Mouse (Mus musculus) thymus, postnatal 10 days (tissue): ENCODE measurements at regions not wholly inside any gene's neighbourhood (a gene's known extent, or its start where the extent isn't known, plus 50 kb on each side); places are given as distances from the start of the nearest gene placed in this dataset.

ENCODE experiments used
- DNase-seq, 2 experiments: peaks; one replicate each; pipeline ENCODE4 v3.0.0; 2021; ENCODE audit warnings: low spot score in 2 of 2

DNA sequence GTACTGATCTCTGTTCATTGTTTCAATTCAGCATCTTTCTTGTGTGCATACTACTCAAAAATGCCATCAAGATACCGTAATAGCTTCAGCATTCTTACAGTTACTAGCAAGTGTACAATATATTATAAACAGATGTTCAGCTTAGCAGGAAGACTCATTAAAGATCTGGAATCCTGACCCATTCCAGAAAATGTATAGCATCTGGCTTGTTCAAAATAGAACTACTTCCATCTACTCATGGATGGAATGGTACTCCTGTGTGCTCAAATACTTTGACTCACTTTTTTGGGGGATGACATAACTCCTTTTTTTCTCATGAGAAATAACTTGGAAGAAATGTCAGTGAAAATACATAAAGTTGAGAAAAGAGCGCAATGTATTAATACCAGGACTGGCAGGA is 291.2 kb upstream of the Manea start:
- DNase-seq: no peak

DNA sequence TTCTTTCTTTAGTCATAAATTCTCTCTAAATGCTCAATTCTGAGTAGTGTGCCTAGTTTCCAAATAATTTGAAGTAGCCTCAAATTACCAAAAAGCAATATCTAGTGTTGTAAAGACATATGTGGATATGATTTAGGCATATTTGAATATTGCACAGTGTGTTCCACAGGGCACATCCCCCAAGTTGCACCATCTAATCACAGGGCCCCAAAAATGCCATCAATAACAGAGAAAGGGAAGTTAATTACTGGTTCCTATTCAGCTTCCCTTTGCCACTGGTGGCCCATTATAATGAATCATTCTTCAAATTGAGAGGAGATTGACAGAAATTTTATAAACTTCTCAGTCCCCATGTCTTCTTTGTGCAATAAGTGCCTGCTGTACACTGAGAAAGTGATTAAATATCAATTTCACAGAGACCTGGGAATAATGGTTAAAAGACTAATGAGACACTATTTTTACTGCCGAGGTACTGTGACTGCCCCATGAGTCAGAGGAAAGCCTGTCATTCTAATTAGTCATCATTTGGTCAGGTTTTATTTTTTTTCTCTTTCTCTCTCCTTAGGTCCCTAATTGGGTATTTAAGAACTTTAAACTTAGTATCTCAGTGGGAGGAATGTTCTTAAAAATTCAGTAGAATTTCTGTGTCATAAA is 284.0 kb upstream of the Manea start:
- no peak for DNase-seq

DNA sequence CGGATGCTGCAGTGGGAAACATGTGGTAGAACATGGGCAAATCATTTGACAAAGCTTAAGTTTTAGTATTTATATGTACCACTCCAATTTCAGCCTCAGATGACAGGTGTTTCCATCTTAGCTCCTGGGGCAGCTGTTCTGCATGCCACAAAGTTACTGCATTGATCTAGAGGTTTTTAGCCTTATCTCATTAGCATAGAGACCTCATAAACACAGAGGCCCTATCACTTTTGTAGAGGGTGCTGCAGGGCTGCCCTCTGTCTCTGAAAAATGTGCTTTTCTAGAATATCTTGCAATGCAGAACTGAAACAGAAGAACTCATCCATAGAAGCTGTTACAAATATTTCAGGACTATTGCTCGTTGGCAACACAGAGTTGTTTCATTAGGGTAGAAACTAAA is 283.0 kb upstream of the Manea start:
- DNase-seq: no peak

DNA sequence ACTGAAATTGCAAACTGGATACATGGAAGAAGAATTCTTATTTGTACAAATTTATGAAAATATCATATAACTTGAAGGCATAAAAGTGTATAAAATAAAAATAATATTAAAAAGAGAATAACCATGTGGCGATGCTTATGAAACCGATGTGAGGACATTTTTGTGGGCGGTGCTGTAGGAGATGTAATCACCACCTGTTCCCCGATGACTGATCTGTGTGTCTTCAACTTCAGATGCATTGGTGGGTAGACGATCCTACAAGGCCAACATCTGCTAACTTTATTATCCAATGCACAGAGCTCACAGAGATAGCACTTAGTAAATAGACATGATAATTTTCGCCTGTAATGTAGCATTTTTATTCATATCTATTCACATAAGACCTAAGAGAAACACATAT is 281.1 kb upstream of the Manea start:
- no peak for DNase-seq

DNA sequence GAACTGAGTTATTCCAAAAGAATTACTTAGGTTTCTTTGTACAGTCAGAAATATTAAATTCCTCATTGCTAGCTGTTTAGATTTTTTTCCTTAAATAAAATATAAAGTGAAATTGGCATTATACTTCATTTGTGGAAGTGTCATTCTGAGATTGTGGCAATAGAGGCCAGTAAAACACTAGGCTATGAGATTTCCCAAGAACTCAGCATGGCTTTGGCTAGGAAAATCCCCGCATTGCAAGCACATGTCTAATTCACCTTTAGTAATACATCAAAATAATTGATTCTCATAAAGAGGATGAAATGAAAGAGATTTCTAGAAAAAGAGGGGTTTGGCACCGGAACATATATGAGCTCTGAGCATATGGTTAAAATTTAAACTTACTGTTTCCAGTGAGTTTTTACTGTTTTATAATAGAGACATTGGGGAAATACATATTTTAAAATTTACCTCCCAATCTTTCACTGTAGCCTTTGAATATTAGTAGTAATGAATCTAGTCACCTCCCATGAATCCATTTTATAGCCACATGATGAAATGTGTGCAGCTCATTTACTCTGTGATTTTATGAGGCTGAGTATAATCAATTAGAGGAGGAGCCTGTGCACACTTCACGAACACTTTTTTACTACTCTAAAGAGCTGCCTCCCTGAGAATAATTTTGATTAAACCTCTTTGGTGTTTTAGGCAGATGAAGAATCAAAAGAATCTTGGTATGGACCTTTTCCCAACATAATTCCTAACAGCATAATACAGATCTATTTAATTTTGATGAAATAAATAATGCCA is 242.6 kb upstream of the Manea start:
- DNase-seq: no peak

DNA sequence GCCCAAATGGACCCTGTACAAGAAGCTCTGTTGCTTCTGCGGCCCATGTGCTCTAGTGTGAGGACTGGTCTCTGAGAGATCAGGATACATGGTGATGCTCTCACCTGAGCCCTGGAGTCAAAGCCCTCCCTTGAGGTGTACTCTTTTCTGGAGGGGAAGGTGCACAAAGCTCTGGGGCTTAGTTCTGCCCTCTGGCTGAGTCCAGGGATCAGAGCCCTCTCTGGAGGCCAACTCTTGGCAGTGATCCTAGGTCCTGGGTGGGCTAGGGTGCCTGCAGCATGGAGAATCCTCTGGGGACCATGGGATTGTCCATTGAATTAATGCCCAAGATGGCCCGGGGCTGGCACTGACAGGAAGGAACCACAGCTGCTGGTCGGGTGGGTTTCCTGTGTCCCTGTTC is 209.0 kb upstream of the Manea start:
- no peak for DNase-seq

DNA sequence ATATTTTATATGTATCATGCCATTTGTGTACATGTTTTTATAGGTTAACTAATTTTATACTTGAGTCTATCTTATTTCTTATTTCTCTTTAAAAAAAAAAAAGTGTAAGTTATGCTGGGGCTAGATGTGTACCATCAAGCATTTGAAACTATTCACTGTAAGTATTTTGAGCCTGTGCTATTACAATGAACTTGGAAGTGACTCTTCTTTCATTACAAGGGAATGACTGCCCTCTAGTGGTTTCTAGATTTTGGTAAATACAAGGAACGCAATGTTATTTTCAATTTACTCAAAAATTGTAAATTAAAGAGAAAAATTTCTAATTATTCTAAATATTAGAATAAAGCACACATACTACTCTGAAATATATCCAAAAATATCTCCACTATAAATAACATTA is 197.1 kb upstream of the Manea start:
- peak in 1 of 2 experiments; percentile 3 for DNase-seq

DNA sequence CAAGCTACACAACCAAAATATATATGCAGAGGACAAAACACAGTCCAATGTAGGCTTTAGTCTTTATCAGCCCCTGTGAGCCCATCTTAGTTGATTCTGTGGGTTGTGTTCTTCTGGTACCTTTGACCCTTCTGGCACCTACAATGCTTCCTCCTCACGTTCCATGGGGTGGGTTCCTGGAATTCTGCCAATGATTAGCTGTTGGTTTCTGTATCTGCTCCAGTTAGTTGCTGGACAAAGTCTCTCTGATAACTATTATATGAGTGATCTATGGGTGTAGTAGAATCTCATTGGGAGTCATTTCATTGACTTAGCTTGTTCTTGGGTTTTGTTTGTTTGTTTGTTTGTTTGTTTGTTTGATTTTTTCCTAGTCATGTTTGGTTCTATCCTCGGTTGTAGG is 195.8 kb upstream of the Manea start:
- DNase-seq: no peak

DNA sequence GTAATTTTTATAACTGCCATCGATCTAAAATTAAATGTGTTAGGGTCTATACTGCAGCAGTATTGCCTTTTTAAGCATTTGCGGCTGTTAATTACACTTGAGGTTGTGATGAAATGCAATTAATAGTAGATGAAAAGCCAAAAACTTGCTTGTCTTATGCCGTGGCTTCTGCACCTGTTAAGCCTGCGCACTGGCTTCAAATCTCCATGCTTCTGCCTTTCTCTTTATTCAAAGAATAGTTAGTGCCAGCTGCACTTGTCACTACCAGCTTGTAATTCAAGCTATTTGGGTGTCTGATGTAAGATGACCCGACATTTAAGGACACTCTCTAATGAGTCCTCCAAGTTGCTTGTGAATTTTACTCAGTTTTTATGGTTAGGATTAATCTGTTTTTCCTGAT is 161.3 kb upstream of the Manea start:
- no peak for DNase-seq

DNA sequence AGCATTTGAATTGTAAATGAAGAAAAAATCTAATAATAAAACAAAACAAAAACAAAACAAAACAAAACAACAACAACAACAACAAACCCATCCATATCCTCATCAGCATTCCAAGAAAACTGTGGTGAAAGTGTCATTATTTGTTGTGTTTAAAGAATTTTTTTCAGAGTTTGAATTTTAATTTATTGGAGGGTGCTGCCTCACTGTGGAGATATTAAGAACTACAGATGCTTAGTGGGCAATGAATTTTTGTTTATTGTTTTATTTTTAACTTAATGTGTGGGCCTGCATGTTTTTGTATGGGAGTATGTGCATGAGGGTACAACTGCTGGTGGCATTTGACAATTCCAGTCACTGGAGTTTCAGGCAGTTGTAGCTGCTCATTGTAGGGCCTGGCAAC is 147.6 kb upstream of the Manea start:
- no peak for DNase-seq

DNA sequence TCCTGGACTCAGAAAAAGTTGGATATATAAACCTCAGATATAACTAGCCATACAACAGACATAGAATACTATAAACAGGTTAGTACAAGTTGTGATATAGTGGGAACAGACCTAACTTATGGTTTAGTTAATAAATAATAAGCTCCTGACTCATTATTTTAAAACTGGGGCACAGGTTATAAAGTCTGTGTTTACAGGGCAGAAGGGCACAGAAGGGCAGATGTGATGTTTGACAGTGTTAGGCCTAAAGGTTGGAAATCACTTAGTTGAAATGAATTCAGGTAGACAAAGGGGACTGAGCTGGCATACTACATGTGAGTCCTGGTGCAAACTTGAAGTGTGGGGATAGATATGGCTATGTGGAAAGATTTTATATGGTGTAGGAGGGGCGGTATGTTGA is 128.2 kb upstream of the Manea start:
- no peak for DNase-seq

DNA sequence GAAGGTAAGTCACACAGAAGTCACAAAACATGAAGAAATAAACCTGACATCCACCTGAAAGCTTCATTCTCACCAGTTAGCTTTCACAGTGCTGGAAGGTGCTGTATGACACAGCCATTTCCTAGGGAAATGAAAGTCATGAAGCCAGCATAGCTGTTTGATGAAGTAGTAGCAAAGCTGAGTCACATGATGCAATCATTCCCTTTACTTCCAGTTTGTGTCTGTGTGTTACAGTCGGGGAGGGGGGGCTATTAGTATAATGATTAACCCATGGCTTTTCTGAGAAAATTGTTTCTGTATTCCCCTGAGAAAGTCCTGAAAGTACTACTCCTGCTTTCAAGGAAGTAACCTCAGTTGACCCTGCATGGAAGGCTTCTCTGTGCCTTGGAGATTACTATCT is 94.8 kb upstream of the Manea start:
- DNase-seq: no peak

DNA sequence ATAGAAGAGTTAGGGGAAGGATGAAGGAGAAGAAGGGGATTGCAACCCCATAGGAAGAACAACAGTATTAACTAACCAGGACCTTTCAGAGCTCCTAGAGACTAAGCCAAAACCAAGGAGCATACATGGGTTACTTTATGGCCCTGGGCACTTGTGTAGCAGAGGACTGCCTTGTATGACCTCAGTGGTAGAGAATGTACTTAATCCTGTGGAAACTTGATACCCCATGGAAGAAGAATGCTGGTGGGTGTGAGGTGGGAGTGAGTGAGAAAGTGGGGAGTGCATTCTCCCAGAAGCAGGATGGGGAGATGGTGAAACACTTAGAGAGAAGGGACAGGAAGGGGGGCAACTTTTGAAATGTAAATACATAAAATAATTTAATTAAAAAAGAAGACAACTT is 75.4 kb upstream of the Manea start:
- no peak for DNase-seq

DNA sequence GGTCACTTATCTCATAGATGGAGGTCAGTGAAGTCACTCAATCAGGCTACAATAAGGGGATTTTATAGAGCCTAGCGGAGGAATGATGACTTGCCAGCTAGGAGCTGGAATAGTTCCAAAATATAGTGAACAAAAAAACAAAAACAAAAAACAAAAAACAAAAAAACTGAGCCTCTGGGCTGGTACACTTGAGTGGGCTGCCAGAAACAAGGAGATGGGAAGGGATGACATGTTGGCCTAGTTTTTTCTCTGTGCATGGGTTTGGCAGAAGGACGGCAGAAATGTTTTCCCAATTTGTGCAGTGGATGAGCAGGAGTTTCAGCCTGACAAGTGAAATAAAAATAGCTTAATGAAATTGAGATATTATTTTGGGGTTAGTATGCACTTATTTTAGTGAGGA is 57.6 kb upstream of the Manea start:
- no peak for DNase-seq

DNA sequence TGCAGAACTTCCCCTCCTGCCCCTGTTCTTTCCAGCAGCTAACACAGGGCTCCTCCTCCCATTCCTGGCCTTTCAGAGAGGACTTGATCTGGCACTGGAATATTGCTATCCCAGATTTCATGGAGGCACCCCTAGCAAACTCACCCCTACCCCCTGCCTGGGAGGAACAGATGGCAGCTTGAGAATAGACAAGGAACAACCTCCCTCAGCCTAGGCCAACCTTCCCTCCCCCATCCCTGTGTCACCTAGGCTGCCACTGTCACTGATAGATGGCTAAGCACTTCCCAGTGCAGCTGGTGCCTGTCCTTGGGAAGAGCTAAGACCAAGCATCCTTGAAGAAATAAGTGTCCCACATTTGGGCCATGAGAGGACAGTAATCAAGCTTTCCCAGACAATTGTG is 55.5 kb upstream of the Manea start:
- no peak for DNase-seq
